Mouse (Mus musculus) neural tube, embryonic 15.5 days (tissue): ENCODE results near the gene Tepsin. TPM values are rescaled to one million over a fixed set of nuclear protein-coding genes. Genes with fewer than 3 reads are reported as not detected.

Experiments used
- ATAC-seq: fragments of 200-750 bp; cut with Nextera tagmentation; 2 replicates; pipeline ENCODE4 v1.8.0; 2017; ENCODE audit warnings: mild to moderate bottlenecking, moderate TSS enrichment, moderate library complexity; ENCODE audit not compliant: low FRiP score
- H3K27ac ChIP-seq: fragments of 300-500 bp; sonication (generic); replicated peaks from 2 replicates; pipeline ENCODE4 v1.5.1; 2015; ENCODE audit warnings: mild to moderate bottlenecking, inconsistent platforms
- H3K27me3 ChIP-seq: fragments of 300-500 bp; sonication (generic); replicated peaks from 2 replicates; pipeline ENCODE4 v1.6.1; 2015; ENCODE audit warnings: inconsistent platforms
- H3K36me3 ChIP-seq: fragments of 300-500 bp; sonication (generic); 2 replicates; pipeline ENCODE4 v1.6.1; 2015; ENCODE audit warnings: inconsistent platforms
- H3K4me1 ChIP-seq: fragments of 300-500 bp; sonication (generic); 2 replicates; pipeline ENCODE4 v1.6.1; 2015; ENCODE audit warnings: inconsistent platforms
- H3K4me2 ChIP-seq: fragments of 300-500 bp; sonication (generic); 2 replicates; pipeline ENCODE4 v1.6.1; 2015; ENCODE audit warnings: inconsistent platforms, mild to moderate bottlenecking, moderate library complexity
- H3K4me3 ChIP-seq: fragments of 300-500 bp; sonication (generic); replicated peaks from 2 replicates; pipeline ENCODE4 v1.5.1; 2015; ENCODE audit warnings: mild to moderate bottlenecking, inconsistent platforms
- H3K9ac ChIP-seq: fragments of 300-500 bp; sonication (generic); replicated peaks from 2 replicates; pipeline ENCODE4 v1.6.1; 2015; ENCODE audit warnings: mild to moderate bottlenecking, inconsistent platforms
- H3K9me3 ChIP-seq: fragments of 300-500 bp; sonication (generic); replicated peaks from 2 replicates; pipeline ENCODE4 v1.6.1; 2016; ENCODE audit warnings: inconsistent platforms
- WGBS: fragments of 180-500 bp; shearing (Covaris S2); methylation state at CpG from one replicate; pipeline ENCODE4 v1.1.7; 2015; ENCODE audit warnings: mixed read lengths; 5-methylcytosine and 5-hydroxymethylcytosine counted together
- polyA plus RNA-seq: library from polyadenylated mRNA; unstranded; fragments of >200 nt; fragmentation: Nextera tagmentation; extraction: Ambion mirVana; gene quantifications from 2 replicates; pipeline ENCODE4 v1.2.1, GENCODE M21; 2015

Tepsin gene
- polyA plus RNA-seq, 1 experiment from 2014 or later: 22.3 TPM

DNA sequence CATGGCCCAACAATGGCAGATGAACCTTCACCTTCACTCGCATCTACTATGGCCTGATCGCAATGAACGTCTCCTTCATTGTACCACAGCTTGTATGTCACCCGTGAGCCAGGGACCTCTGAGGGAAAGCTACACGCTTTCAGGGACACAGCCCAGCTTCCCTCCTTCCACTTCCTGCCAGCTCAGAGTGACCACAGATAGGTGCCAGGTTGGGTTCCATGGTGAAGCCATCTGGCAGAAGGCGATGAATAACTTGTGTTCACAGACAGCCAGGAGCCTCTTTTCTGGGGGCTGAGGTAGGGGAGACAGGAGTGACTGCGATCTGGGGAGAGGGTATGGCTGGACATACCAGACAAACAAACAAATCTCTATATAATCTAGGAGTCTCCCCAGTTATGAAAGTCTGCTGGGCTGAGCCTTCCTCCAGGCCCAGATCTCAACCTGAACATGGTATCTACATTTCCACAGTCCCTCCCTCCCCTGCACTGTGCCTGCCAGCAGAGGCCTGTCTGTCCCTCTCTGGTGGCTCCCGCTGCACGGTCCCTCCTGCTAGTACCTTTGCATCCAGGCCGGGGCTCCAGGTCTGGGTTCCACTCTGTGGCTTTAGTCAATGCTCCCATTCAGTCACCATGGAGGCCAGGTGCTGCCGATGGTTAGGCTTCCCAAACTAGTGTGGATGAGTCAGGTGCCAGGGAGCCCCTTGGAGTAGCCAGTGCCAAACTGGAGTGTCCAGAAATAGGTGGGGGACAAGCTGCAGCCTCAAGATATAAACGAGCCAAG lies 42.4 kb downstream of the Tepsin start:
- Histone ChIP-seq H3K9ac (no peak overlapping the region), H3K36me3 (no peaks in the 10 kb centered on the region), H3K4me1 (peaks cover 10% of the 10 kb centered on the region), H3K4me3 (no peak overlapping the region), H3K27me3 (no peaks in the 10 kb centered on the region), H3K9me3 (no peaks in the 10 kb centered on the region), H3K4me2 (no peak overlapping the region), H3K27ac (no peak overlapping the region)
- no peak for ATAC-seq
- WGBS: 85% methylated on average over 12 of the region's 12 CpGs

DNA sequence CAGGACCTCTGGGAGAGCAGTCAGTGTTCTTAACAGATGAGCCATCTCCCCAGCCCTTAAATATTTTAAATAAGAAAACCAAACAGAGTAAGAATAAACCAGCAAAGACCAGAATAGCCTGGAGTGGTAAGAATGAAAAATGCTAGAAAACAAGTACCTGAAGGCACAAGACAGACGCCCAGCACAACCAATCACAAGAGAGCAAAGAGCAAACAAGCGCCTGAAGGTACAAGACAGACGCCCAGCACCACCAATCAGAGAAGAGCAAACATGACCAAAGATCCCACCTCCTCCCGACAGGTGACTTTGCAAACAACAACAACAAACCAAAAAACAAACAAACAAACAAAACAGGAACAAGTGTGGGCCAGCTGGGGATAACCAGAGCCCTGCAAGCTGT lies 44.7 kb downstream of the Tepsin start:
- H3K27me3 ChIP-seq: no peaks in the 10 kb centered on the region
- no peak overlapping the region for H3K9ac ChIP-seq
- peaks cover 18% of the 10 kb centered on the region for H3K4me1 ChIP-seq
- 84% methylated on average over 4 of the region's 4 CpGs for WGBS
- no peaks in the 10 kb centered on the region for H3K36me3 ChIP-seq
- H3K27ac ChIP-seq: no peak overlapping the region
- H3K9me3 ChIP-seq: no peaks in the 10 kb centered on the region
- no peak overlapping the region for H3K4me2 ChIP-seq
- ATAC-seq: no peak
- no peak overlapping the region for H3K4me3 ChIP-seq

DNA sequence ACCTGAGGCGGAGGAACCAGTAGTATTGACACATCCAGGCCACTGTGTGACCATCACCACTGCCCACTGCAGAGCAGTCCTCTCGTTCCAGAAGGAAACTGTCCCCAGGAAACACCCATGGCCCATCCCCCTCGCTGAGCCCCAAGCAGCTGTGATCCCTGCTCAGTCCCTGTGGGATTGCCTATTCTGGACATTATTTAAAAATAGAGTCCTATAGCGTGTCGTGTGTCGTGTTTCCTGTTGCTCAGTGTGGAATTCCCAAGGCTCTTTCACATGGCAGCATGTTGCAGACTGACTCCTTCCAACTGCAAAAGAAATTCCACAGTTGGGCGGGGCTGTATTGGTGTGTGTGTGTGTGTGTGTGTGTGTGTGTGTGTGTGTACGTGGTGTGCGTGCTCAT lies 46.3 kb downstream of the Tepsin start:
- Histone ChIP-seq H3K27me3 (no peaks in the 10 kb centered on the region), H3K9ac (no peak overlapping the region), H3K4me2 (no peak overlapping the region), H3K4me3 (no peak overlapping the region), H3K4me1 (peaks cover 33% of the 10 kb centered on the region), H3K27ac (no peak overlapping the region), H3K9me3 (no peaks in the 10 kb centered on the region), H3K36me3 (no peaks in the 10 kb centered on the region)
- ATAC-seq: no peak
- 78% methylated on average over 9 of the region's 9 CpGs for WGBS

DNA sequence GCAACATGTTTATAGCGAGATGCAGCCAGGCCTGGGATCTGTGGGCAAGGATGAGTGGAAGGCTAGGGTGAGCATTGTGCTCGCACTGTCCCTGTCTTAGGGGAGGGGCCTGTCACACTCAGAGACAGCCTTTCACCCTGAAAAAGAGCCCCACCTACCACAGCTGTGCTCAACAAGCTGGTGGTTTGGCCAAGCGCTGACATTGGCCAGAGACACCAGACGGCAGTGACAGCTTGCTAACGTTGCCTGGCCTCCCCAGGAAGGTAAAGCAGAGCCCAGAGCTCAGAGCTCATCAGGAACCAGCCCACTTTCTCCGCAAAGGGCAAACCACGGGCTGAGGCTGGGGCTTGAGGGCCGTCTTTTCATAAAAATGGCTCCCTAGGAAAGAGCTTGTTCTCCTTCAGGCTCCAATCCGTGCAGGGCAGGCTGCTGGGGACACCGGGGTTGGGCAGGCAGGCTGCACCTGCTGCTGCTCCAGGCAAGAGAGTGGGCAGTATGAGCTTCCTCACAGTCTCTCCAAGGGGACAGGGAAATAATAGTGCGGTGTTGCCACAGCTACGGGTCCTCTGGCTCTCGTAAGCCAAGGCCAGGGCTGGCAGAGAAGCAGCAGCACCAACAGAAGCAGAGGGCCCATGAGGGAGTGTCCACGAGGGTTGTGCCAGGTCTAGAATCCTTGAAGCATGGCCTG lies 47.3 kb downstream of the Tepsin start:
- Histone ChIP-seq H3K27ac (peak overlapping the region; percentile 63; the same call in 1 of the 2 replicates), H3K4me1 (peaks cover 37% of the 10 kb centered on the region), H3K9ac (no peak overlapping the region), H3K4me2 (no peak overlapping the region), H3K9me3 (no peaks in the 10 kb centered on the region), H3K36me3 (no peaks in the 10 kb centered on the region), H3K4me3 (no peak overlapping the region), H3K27me3 (no peaks in the 10 kb centered on the region)
- ATAC-seq: 0 out of 2 replicates have a peak, but pooled peaks have one; percentile 5
- 32% methylated on average over 14 of the region's 14 CpGs for WGBS

DNA sequence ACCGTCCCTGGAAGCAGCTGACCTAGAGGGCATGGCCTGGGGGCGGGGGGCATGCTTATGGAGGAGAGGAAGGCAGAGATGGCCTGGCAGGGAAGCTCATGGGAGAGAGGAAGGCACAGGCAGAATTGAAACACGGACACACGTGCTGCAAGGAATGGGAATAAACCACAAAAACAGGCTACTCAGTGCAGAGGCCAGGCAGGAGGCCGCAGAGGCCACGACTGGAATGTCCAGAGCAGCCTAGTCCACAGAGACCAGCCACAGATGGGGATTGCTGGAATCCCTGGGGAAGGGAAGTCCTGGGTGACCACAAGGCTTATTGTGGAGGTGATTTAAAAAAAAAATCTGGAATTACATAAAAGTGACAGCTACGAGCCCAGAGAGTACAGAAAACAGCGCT lies 49.5 kb downstream of the Tepsin start:
- no peak overlapping the region for H3K4me3 ChIP-seq
- peak overlapping the region; percentile 72 for H3K4me2 ChIP-seq
- H3K27ac ChIP-seq: no peak overlapping the region
- H3K27me3 ChIP-seq: no peaks in the 10 kb centered on the region
- ATAC-seq: no peak
- peaks cover 59% of the 10 kb centered on the region for H3K4me1 ChIP-seq
- WGBS: 85% methylated on average over 8 of the region's 8 CpGs
- no peaks in the 10 kb centered on the region for H3K36me3 ChIP-seq
- no peaks in the 10 kb centered on the region for H3K9me3 ChIP-seq
- no peak overlapping the region; the same call in 1 of the 2 replicates for H3K9ac ChIP-seq

DNA sequence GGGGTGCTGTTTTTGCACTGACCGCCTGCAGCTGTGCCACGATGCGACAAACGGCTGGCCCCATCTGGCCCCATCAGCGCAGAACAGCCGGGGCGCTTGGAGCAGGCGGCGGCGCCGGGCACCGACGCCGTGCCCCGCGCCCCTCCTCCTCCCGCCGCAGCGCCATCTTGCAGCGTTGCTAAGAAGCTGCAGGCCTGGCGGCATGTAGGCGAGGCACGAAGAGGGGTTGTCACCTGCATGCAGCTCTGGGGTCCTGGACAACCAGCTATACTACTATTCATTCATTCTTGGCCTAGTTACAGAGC lies 50.3 kb downstream of the Tepsin start:
- Histone ChIP-seq H3K9me3 (no peaks in the 10 kb centered on the region), H3K36me3 (no peaks in the 10 kb centered on the region), H3K27ac (peak overlapping the region; percentile 85), H3K4me1 (peaks cover 67% of the 10 kb centered on the region), H3K4me3 (peak overlapping the region; percentile 57), H3K27me3 (no peaks in the 10 kb centered on the region), H3K4me2 (peak overlapping the region; percentile 72), H3K9ac (peak overlapping the region; percentile 68)
- ATAC-seq: peak; percentile 30; the same call in 1 of the 2 replicates
- WGBS: 2% methylated on average over 22 of the region's 23 CpGs

DNA sequence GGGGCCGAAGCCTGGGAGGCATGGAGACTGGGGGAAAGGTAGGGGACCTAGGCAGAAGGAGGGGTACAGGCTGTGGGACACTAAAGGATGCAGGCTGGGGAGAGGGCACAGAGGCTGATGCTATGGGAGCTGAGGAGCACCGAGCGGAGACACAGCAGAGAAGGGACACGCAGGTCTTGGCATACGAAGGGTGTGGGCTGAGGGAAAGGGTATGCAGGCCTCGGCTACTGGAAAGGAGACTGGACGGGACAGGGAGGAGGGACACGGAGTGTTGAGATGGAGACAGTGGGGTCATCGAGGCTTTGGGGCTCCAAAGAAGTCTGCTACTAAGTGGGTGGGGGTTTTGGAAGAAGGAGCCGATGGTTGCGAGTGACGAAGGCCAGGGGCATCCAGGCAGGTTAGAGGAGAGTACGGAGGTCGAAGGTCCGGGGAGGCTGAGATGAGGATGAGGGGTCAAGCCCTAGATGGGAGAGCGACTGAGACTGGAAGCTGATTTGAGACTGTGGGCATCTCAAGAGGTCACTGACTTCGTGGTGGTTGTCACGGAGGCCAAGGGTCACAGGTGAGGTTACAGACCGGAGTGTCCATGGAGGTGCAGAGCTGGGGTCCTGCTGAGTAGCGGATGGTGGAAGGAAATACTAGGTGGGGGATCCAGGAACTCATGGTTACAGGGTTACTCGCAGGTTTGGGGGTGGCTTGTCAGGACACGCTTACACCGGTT lies 50.8 kb downstream of the Tepsin start:
- peaks cover 70% of the 10 kb centered on the region for H3K4me1 ChIP-seq
- H3K4me3 ChIP-seq: peak overlapping the region; percentile 57
- WGBS: 5% methylated on average over 23 of the region's 23 CpGs
- peak overlapping the region; percentile 85 for H3K27ac ChIP-seq
- H3K36me3 ChIP-seq: no peaks in the 10 kb centered on the region
- no peaks in the 10 kb centered on the region for H3K27me3 ChIP-seq
- ATAC-seq: peak; percentile 36
- peak overlapping the region; percentile 68 for H3K9ac ChIP-seq
- H3K9me3 ChIP-seq: no peaks in the 10 kb centered on the region
- H3K4me2 ChIP-seq: peak overlapping the region; percentile 72

DNA sequence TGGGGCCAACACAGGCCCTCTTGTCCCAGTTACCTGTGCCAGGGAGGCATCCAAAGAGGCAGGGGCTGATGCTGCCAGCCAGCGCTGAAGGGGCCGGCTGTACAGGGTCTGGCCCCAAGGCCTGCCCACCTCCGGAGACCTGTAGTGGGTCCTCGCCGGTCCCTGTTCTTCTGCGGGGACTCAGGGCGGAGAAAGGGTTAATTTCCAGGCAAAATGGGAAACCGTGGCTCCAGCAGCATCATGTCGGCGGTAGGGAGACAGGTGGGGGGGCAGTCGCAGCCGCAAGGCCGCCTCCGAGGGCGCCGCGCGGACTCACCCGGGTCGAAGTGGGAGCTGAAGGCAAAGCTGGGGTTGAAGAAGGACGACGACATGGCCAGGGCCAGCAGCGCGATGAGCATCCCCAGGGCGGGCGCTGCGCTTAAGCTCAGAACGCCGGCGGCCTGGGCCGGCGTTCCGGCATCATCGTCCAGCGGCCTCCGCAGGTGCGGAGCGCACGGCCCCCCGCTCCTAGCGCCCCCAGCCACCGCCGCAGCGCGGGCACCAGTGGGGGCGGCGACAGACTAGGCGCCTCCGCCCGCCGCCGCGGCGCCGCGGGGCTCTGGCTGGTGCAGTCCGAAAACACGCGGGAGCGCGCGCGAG lies 51.9 kb downstream of the Tepsin start, which contains the start of gene Aatk:
Gene Aatk (minus strand): TSS at position 615 of the 639 bp plus-strand sequence.
- H3K27ac ChIP-seq: peak within 1 kb of the TSS; percentile 85
- 2% methylated on average over 51 of the region's 63 CpGs for WGBS
- H3K9me3 ChIP-seq: no peaks in the 10 kb centered on the region
- no peaks in the 10 kb centered on the region for H3K27me3 ChIP-seq
- H3K4me3 ChIP-seq: peak within 1 kb of the TSS; percentile 57
- H3K4me2 ChIP-seq: peak within 1 kb of the TSS; percentile 72
- H3K36me3 ChIP-seq: no peaks in the 10 kb centered on the region
- peaks cover 75% of the 10 kb centered on the region for H3K4me1 ChIP-seq
- peak within 1 kb of the TSS; percentile 68 for H3K9ac ChIP-seq
- peak; percentile 32 for ATAC-seq

DNA sequence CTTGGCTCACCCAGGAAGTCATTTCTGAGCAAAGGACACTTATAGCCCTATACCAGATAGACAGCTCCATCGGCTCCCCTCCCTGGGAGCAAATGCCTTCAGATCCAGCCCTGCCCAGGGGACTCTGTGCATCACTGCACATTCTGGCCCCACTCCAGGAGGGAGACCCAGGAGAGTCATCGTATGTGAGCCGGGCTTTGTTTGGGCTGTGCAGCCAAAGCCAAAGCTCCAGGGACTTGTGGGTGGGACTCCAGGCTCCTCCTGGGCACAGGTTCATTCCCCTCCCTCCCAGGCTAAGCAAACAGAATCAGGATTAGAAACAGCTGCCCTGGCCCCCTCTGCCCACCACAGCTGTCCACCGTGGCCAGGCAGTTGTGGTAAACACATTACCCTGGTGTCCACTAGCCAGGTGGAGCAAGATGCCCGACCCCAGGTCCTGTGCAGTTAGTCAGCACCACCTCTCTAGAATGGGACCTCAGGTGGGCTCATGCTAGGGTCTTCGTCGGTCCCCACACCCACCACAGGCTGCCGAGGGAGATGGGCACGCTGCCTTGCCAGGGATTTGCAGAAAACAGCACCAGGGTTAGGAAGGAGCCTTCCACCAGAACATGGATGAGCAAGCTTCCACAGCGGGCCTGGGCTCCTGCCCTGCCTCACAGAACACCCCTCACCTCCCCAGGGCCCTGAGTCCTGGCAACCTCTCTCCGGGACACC lies 52.5 kb downstream of the Tepsin start:
- 29% methylated on average over 11 of the region's 11 CpGs for WGBS

DNA sequence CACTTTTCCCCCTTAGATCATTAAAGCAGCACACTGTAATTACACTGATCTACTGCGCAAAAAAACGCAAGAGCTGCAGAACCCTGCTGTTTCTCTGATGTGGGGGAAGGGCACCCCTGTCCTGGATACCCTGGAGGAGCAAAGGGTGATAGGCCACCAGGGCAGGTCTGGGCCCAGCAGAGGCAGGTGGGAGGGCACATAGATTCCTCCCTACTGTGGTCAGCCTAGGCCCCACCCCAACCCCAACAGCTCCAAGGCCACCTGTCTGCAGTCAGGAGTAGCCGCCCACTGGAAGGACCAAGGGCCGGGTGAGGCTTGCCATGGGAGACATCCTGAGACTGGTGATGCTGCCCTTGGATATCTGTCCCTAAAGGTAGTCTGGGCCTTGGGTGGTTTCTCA lies 53.2 kb downstream of the Tepsin start:
- Histone ChIP-seq H3K4me3 (peak overlapping the region; percentile 57), H3K9me3 (no peaks in the 10 kb centered on the region), H3K9ac (peak overlapping the region; percentile 68), H3K36me3 (no peaks in the 10 kb centered on the region), H3K4me1 (peaks cover 79% of the 10 kb centered on the region), H3K27me3 (no peaks in the 10 kb centered on the region), H3K27ac (peak overlapping the region; percentile 85), H3K4me2 (peak overlapping the region; percentile 72)
- no peak for ATAC-seq
- 47% methylated on average over 4 of the region's 4 CpGs for WGBS

More for the DNA sequence above, 52.5 kb downstream of the Tepsin start:
- ATAC-seq: peak; percentile 19; the same call in 1 of the 2 replicates
- Histone ChIP-seq H3K27ac (peak overlapping the region; percentile 85), H3K4me3 (peak overlapping the region; percentile 57), H3K27me3 (no peaks in the 10 kb centered on the region), H3K4me2 (peak overlapping the region; percentile 72), H3K9ac (peak overlapping the region; percentile 68), H3K36me3 (no peaks in the 10 kb centered on the region), H3K9me3 (no peaks in the 10 kb centered on the region), H3K4me1 (peaks cover 75% of the 10 kb centered on the region)
